Mouse (Mus musculus) kidney, adult 9 months (tissue): ENCODE measurements at regions not wholly inside any gene's neighbourhood (a gene's known extent, or its start where the extent isn't known, plus 50 kb on each side); places are given as distances from the start of the nearest gene placed in this dataset.

Source experiments
- DNase-seq: peaks from one replicate; pipeline ENCODE4 v3.0.0; 2022

- DNase-seq, result peak; percentile 40
Measured at GRCm38 (mm10) chr2:11362205-11362994, 190.5 kb downstream of the Prkcq start.

DNA sequence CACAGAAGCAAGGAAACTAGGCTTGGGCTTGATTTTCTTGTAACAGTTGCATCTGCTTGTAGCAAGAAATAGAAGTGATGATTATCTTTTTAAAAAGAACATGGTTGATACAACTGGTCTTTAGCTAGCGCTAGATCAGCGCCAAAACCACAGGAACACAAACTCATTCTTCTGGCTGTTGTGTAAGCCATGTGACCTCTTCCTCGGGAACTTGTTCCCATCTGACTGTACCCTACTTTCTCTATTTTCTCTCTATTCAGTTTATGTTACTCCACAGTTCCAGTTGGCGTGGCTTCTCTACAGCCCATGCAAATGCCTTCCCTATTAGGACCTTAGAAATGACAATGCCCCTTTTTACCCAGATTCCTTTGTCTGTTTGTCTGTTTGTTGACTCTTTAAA, 187.4 kb downstream of the Prkcq start:
- DNase-seq, result no peak

- no peak for DNase-seq
Measured at GRCm38 (mm10) chr2:11356714-11357113, 184.8 kb downstream of the Prkcq start.

- no peak for DNase-seq
Measured at GRCm38 (mm10) chr2:11355594-11355993, 183.7 kb downstream of the Prkcq start.
